Mouse (Mus musculus) left cerebral cortex, adult 11 months (tissue): ENCODE data around the gene Nedd9.

Experiments
- DNase-seq: peaks from one replicate; pipeline ENCODE4 v3.0.0; 2022; ENCODE audit warnings: low spot score

Gene Nedd9

GRCm38 (mm10) chr13:41453227-41454193 lies 33.7 kb downstream of the Nedd9 start:
- no peak for DNase-seq

GRCm38 (mm10) chr13:41450821-41451220 lies 36.3 kb downstream of the Nedd9 start:
- DNase-seq: no peak

GRCm38 (mm10) chr13:41449211-41449610 lies 38.0 kb downstream of the Nedd9 start:
- no peak for DNase-seq

GRCm38 (mm10) chr13:41447209-41447608 lies 40.0 kb downstream of the Nedd9 start:
- DNase-seq: no peak

GRCm38 (mm10) chr13:41446591-41446990 lies 40.6 kb downstream of the Nedd9 start:
- DNase-seq: no peak

GRCm38 (mm10) chr13:41445067-41445808 lies 41.9 kb downstream of the Nedd9 start:
- DNase-seq: no peak

- no peak for DNase-seq
These were observed 42.9 kb downstream of the Nedd9 start for GRCm38 (mm10) chr13:41444230-41444629.

- no peak for DNase-seq
These were observed 45.0 kb downstream of the Nedd9 start for GRCm38 (mm10) chr13:41442145-41442544.

- no peak for DNase-seq
These were observed 47.0 kb downstream of the Nedd9 start for GRCm38 (mm10) chr13:41440205-41440604.

- no peak for DNase-seq
These were observed 49.8 kb downstream of the Nedd9 start for GRCm38 (mm10) chr13:41437390-41437789.

GRCm38 (mm10) chr13:41436731-41437130 lies 50.4 kb downstream of the Nedd9 start:
- DNase-seq: no peak

- no peak for DNase-seq
These were observed 54.0 kb downstream of the Nedd9 start for GRCm38 (mm10) chr13:41433201-41433600.

- DNase-seq: no peak
These were observed 55.4 kb downstream of the Nedd9 start for GRCm38 (mm10) chr13:41431795-41432194.

- DNase-seq: no peak
These were observed 60.1 kb downstream of the Nedd9 start for GRCm38 (mm10) chr13:41427046-41427445.

- no peak for DNase-seq
These were observed 63.6 kb downstream of the Nedd9 start for GRCm38 (mm10) chr13:41423463-41424074.

GRCm38 (mm10) chr13:41422581-41422980 lies 64.6 kb downstream of the Nedd9 start:
- no peak for DNase-seq

GRCm38 (mm10) chr13:41420376-41420775 lies 66.8 kb downstream of the Nedd9 start:
- DNase-seq: no peak

- no peak for DNase-seq
These were observed 68.8 kb downstream of the Nedd9 start for GRCm38 (mm10) chr13:41418198-41418869.

GRCm38 (mm10) chr13:41416065-41417016 lies 70.8 kb downstream of the Nedd9 start:
- no peak for DNase-seq

GRCm38 (mm10) chr13:41410191-41411074 lies 76.7 kb downstream of the Nedd9 start:
- DNase-seq: no peak
